Mouse (Mus musculus): ENCODE measurements around the gene Rbm25. TPM values are rescaled to one million over a fixed set of nuclear protein-coding genes. Genes with fewer than 3 reads are reported as not detected.
A peak's percentile ranks its signal among the peaks of the same experiment; 100 is the strongest.

Rbm25 gene
- polyA plus RNA-seq (2012; ENCODE audit: insufficient read depth, insufficient read length, missing spikeins) = 167 and 202 TPM in 2 replicates

DNA sequence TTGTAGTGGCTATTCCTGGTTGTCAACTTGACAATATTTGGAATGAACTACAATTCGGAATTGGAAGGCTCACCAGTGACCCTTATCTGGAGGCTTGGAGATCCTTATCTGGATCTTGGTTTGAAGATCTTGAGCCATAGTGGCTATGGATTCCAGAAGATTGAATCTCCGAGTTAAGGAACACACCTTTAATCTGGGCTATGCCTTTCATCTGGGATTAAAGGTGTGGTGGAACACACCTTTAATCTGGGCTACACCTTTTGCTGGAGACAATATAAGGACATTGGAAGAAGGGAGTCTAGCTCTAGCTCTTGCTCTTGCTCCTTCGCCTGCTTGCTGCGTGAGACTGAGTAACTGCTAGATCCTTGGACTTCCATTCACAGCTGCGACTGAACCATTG, at the start of gene Rbm25:
Gene Rbm25 (plus strand): TSS at position 301 of the 400 bp plus-strand sequence.
- Histone ChIP-seq H3K27ac (ENCODE audit: insufficient read depth, low read depth, low read length) (peak within 1 kb of the TSS; percentile 95), H3K4me1 (ENCODE audit: control insufficient read depth, insufficient read depth, low read length) (peaks cover 13% of the 10 kb centered on the region), H3K4me3 (ENCODE audit: insufficient read depth, low read length) (peak within 1 kb of the TSS; percentile 97)

DNA sequence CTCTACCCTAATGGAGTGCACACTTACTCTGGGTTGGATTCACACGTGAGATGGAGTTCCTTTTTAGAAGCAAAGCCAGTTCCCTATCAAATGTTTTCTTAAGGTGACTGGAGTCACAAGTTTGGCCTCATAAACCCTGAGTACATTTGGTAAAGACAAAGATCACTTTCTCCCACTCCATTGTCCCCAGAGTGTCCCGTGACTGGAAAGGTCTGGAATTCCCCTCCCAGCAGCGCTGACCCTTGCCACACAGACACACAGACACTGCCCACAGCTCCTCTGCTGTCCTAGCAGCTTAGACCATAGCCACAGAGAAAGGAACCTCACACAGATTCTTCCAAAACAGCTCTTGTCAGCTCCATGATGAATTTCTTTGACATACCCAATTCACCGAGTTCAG, 48.9 kb upstream of the Rbm25 start:
- H3K4me1 ChIP-seq (ENCODE audit: control insufficient read depth, insufficient read depth, low read length) = peaks cover 2% of the 10 kb centered on the region; the same call in 1 of the 2 replicates
- TF ChIP-seq CTCF (IDR thresholded peaks at IDR 0.05; ENCODE audit: low read depth, low read length) = no peak
- TF ChIP-seq POLR2A (IDR thresholded peaks at IDR 0.05; ENCODE audit: borderline replicate concordance, low read depth, low read length) = no peak
- H3K4me3 ChIP-seq (ENCODE audit: insufficient read depth, low read length) = no peak overlapping the region
- H3K27ac ChIP-seq (ENCODE audit: insufficient read depth, low read depth, low read length) = no peak overlapping the region

DNA sequence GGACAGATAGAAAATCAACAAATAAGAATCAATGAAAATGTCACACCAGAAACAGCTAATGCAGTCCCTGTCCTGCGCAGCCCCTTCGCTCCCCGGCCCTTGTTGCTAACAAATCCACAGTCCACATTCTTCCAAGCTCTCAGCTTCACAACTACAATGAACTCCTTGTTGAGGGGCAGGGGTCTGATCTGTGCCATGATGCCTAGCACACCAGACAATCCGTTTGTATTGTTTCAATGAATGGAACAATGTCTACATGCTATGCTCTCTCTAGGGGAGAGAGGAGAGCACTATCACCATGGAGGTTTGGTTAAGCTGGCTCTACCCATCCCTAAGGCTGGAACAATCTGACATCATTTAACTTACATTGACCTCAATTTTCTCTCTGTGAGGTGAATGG, 48.3 kb upstream of the Rbm25 start:
- Histone ChIP-seq H3K4me1 (ENCODE audit: control insufficient read depth, insufficient read depth, low read length) (peaks cover 2% of the 10 kb centered on the region; the same call in 1 of the 2 replicates), H3K27ac (ENCODE audit: insufficient read depth, low read depth, low read length) (no peak overlapping the region), H3K4me3 (ENCODE audit: insufficient read depth, low read length) (no peak overlapping the region)
- TF ChIP-seq CTCF (IDR thresholded peaks at IDR 0.05; ENCODE audit: low read depth, low read length) (no peak), POLR2A (IDR thresholded peaks at IDR 0.05; ENCODE audit: borderline replicate concordance, low read depth, low read length) (no peak)

DNA sequence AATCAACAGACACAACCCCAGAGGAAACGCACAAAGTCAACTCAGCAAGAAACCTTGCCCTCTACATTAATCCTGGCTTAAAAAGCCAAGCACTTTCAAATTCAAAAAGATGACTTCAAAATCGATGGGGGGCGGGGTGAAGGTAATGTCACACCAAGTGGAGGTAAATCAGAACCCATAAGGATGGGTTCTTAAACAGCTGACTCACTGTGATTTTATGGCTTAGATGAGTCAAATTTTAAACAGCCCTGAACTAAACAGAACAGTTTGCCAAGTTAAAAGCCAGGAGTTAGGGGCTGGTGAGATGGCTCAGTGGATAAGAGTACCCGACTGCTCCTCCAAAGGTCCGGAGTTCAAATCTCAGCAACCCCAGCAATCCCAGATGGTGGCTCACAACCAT, 44.4 kb upstream of the Rbm25 start:
- no peak overlapping the region for H3K4me3 ChIP-seq (ENCODE audit: insufficient read depth, low read length)
- no peak overlapping the region for H3K27ac ChIP-seq (ENCODE audit: insufficient read depth, low read depth, low read length)
- TF ChIP-seq CTCF (IDR thresholded peaks at IDR 0.05; ENCODE audit: low read depth, low read length) = no peak
- no peak for TF ChIP-seq POLR2A (IDR thresholded peaks at IDR 0.05; ENCODE audit: borderline replicate concordance, low read depth, low read length)
- peaks cover 6% of the 10 kb centered on the region for H3K4me1 ChIP-seq (ENCODE audit: control insufficient read depth, insufficient read depth, low read length)

DNA sequence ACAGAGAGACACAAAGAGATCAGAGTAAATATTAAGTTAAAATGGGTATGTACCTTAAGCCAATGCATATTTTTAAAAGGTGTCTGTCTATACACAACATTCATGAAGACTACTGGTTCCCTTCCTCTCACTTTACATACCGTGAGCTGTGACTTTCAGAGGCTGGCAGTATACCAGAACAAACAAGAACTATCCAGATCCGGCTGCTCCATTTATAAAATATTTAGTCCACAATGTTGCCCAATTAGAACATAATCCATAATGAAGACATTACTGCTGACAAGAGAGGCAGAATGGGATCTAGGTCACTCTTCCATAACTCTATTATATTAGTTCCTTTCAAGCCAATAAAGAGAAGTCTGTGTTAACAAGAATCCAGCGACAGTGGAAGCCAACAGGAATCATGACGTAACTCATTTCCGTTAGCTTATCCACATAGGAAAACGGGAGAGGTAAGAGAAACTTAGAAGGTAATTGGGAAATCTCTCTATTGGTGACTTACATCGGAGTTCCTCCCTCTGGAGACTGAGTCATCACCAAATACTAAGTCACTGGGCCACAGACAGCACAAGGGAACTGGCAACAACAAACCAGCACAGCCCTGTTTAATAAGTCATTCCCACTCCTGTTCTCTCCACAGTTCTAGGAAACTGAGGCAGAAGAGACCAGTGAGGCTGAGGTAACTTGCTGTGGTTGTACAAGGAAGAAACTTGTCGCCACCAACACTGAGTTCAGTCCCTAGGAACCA, 39.1 kb upstream of the Rbm25 start:
- Histone ChIP-seq H3K4me3 (ENCODE audit: insufficient read depth, low read length) (no peak overlapping the region), H3K27ac (ENCODE audit: insufficient read depth, low read depth, low read length) (peak overlapping the region; percentile 5; the same call in 1 of the 2 replicates), H3K4me1 (ENCODE audit: control insufficient read depth, insufficient read depth, low read length) (peaks cover 32% of the 10 kb centered on the region)
- TF ChIP-seq POLR2A (IDR thresholded peaks at IDR 0.05; ENCODE audit: borderline replicate concordance, low read depth, low read length) = no peak
- no peak for TF ChIP-seq CTCF (IDR thresholded peaks at IDR 0.05; ENCODE audit: low read depth, low read length)

DNA sequence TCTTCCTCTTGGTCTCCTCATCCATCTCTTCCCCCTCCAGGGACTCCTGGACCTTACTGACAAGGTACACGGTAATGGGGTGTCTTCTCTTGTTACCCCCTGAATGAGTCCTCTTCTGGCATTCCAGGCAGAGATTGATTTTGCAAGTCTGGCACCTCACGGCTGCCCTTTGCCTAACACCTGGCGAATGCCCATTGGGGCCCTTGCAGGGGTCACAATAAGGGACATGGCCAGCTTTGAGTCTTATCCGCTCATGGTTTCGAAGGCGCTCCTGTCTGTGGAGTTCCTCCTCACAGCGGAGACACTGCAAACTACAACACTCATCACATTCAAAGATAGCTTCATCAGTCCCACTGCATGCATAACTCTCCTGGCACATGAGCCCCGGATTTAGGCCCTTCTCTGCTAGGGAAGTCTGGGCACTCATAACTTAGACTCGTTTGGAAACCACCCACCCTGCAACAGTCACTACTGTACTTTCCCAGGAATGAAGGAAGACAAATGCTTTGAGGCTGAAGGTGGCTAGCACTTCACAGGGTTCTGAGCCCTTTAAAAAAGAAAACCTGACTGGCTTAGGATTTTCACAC, 36.5 kb upstream of the Rbm25 start:
- Histone ChIP-seq H3K27ac (ENCODE audit: insufficient read depth, low read depth, low read length) (no peak overlapping the region), H3K4me1 (ENCODE audit: control insufficient read depth, insufficient read depth, low read length) (peaks cover 32% of the 10 kb centered on the region), H3K4me3 (ENCODE audit: insufficient read depth, low read length) (no peak overlapping the region)
- no peak for TF ChIP-seq CTCF (IDR thresholded peaks at IDR 0.05; ENCODE audit: low read depth, low read length)
- no peak for TF ChIP-seq POLR2A (IDR thresholded peaks at IDR 0.05; ENCODE audit: borderline replicate concordance, low read depth, low read length)

DNA sequence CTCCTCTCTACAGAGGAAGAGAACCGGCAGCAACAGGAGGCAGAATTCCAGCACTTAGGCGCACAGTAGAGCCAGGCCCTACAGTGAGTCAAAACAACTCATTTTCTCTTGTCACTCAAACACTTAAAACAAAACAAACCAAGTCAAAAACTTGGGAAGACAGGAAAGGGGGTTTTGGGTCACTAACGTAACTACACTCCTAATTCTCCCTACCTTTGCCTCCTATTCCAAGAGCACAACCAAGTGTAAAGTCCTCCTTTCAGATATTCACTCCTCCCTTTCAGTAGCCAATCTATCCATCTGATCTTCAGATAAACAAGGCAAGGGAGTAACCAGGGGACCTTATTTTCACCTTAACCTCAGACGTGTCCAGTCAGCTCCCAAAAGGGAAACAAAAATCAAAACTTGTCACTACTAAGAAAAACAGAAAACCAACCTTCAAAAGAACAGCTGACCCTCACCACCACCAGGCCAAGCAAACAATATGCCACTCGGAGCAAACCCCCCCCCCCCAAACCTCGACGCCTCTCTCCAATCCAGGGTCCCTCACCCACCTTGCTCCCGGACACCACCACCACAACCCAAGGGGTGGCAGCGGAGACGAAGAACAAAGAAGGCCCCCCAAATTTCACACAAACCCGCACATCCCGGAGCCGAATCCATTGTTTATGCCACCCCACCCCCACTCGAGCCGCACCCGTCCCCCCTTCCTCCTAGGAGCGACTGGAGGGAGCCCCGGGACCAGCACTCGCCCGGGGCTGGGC, 34.7 kb upstream of the Rbm25 start:
- Histone ChIP-seq H3K4me1 (ENCODE audit: control insufficient read depth, insufficient read depth, low read length) (peaks cover 30% of the 10 kb centered on the region), H3K27ac (ENCODE audit: insufficient read depth, low read depth, low read length) (peak overlapping the region; percentile 56), H3K4me3 (ENCODE audit: insufficient read depth, low read length) (peak overlapping the region; percentile 86)
- TF ChIP-seq CTCF (IDR thresholded peaks at IDR 0.05; ENCODE audit: low read depth, low read length) (no peak), POLR2A (IDR thresholded peaks at IDR 0.05; ENCODE audit: borderline replicate concordance, low read depth, low read length) (no peak)

DNA sequence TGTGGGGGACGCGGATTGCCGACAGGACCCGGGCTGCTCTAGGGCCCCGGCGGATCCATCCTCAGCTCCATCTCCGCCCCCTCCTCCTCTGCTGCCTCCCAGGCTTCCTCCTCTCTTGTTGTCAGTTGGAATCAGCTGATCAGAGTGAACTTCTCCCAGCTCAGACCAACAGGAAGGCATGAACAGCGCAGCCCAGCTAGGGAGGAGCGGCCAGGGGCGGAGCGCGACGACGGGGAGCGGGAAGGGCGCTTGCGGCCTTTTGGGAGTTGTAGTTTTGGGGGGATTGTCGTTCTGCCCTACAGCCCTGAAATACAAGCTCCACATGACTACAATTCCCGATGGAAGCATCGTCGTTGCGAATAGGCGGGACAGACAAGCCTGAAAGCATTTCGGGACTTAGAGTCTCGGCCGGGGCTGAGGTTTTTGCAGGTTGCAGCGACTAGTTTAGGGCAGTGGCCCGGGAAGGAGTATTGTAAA, 34.0 kb upstream of the Rbm25 start, which contains the start of gene Zfyve1:
Gene Zfyve1 (minus strand): TSS at position 198 of the 477 bp plus-strand sequence.
- TF ChIP-seq POLR2A (IDR thresholded peaks at IDR 0.05; ENCODE audit: borderline replicate concordance, low read depth, low read length) (no peak), CTCF (IDR thresholded peaks at IDR 0.05; ENCODE audit: low read depth, low read length) (no peak)
- Histone ChIP-seq H3K27ac (ENCODE audit: insufficient read depth, low read depth, low read length) (peak within 1 kb of the TSS; percentile 56), H3K4me1 (ENCODE audit: control insufficient read depth, insufficient read depth, low read length) (peaks cover 26% of the 10 kb centered on the region), H3K4me3 (ENCODE audit: insufficient read depth, low read length) (peak within 1 kb of the TSS; percentile 86)

DNA sequence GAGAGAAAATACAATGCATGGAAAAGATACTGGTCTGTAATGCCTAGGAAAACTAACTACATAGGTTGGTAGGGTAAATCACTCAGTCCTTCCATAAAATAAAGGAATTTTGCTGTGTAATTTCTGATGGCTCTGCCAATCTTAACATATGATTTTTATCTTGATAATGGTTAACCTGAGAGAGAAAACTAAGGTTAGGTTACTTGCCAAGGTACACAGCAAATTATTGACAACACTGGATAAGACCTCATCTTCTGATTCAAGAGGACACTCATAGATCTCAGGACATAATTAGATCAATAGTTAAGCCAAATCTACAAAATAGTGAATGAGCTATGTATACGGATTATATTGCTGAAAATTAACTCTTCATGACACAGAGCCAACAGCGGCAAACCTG, 33.2 kb upstream of the Rbm25 start:
- Histone ChIP-seq H3K27ac (ENCODE audit: insufficient read depth, low read depth, low read length) (no peak overlapping the region), H3K4me1 (ENCODE audit: control insufficient read depth, insufficient read depth, low read length) (peaks cover 21% of the 10 kb centered on the region), H3K4me3 (ENCODE audit: insufficient read depth, low read length) (no peak overlapping the region)
- TF ChIP-seq POLR2A (IDR thresholded peaks at IDR 0.05; ENCODE audit: borderline replicate concordance, low read depth, low read length) = no peak
- no peak for TF ChIP-seq CTCF (IDR thresholded peaks at IDR 0.05; ENCODE audit: low read depth, low read length)

All from bone marrow macrophage, adult 2 months (primary cell).